Mouse (Mus musculus): ENCODE results near the gene Fcf1. TPM values are rescaled to one million over a fixed set of nuclear protein-coding genes. Genes with fewer than 3 reads are reported as not detected.

The Fcf1 gene
- 5.4 and 18.2 TPM in 2 replicates for polyA plus RNA-seq (2012; ENCODE audit: low replicate concordance)

DNA sequence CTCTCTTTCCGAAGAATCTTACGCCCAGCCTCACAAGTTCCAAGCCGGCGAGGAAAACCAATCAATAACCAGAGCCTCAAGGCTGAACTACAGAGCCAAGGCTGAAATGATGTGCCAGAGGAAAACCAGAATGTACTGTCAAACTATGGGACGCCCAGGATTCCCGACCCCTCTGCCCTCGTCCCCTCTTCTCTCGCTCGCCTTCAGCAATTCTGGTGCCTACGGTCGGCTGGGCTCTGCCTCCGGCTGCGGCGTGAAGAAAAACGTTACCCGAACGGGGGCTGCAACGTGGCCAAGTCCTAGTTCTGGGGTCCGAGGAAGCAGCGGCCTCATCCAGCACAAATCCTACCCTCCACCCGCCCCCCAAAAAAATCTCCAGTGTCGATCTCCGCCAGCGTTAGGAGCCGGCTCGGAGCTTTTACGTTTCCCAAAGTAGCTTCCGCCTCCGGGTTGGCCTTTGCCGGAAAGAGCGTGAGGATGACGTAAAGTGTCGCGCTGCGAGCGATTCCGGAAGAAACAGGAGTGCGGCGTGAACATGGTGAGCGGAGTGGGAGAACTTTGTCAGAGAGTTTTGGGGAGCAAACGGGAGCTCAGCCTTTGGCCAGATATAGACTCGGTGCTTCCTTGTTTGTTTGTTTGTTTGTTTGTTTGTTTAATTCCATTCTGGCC, at the start of gene Fcf1, which contains the start of gene Arel1:
Fcf1 (plus strand) TSS at position 470 of the 669 bp plus-strand sequence.
Arel1 (minus strand) TSS at position 473 of the 669 bp plus-strand sequence.

DNA sequence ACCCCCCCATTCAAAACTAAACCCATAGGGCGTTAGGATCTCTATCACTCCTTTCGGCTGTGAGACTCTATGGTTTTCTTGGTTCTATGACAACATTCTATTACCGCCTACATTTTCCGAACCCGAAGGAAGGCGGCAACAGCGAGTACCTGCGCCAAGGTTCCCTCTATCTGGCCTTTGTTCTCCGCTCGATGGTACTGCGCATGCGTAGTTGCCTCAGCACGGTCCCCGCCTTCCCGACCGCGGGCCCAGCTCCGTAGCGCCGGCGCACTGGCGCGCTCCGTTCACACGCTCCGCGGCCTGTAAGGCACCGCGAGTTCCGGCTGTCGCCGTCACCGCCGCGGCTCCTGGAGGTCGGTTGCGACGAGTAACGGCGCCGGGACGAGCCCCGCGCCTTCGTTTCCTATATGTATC, 25.4 kb downstream of the Fcf1 start, which contains the start of gene Ylpm1:
Ylpm1 (plus strand) TSS at position 239 of the 414 bp plus-strand sequence.

Other genes starting within 250 kb of the Fcf1 start
- 15.4 and 355 TPM in 2 replicates for gene Npc2, start 197.7 kb upstream of the Fcf1 start, polyA plus RNA-seq (2012; ENCODE audit: low replicate concordance)
- gene Isca2, start 197.6 kb upstream of the Fcf1 start, polyA plus RNA-seq (2012; ENCODE audit: low replicate concordance), result 23.6 and 39.8 TPM in 2 replicates
- 2.3 and 2.6 TPM in 2 replicates for gene Ltbp2, start 94.4 kb upstream of the Fcf1 start, polyA plus RNA-seq (2012; ENCODE audit: low replicate concordance)
- 4.9 and 11.6 TPM in 2 replicates for gene Arel1, start within 50 bp of the Fcf1 start, polyA plus RNA-seq (2012; ENCODE audit: low replicate concordance)
- gene Ylpm1, start 25.4 kb downstream of the Fcf1 start, polyA plus RNA-seq (2012; ENCODE audit: low replicate concordance), result 37.3 and 38.0 TPM in 2 replicates
- gene Prox2, start 139.9 kb downstream of the Fcf1 start, polyA plus RNA-seq (2012; ENCODE audit: low replicate concordance), result 5.1 and 6.5 TPM in 2 replicates
- 290 and 660 TPM in 2 replicates for gene Dlst, start 139.9 kb downstream of the Fcf1 start, polyA plus RNA-seq (2012; ENCODE audit: low replicate concordance)
- gene Rps6kl1, start 180.4 kb downstream of the Fcf1 start, polyA plus RNA-seq (2012; ENCODE audit: low replicate concordance), result 0.42 and 0.45 TPM in 2 replicates
- 0.12 and 0.29 TPM in 2 replicates for gene Pgf, start 206.9 kb downstream of the Fcf1 start, polyA plus RNA-seq (2012; ENCODE audit: low replicate concordance)
- gene Eif2b2, start 248.6 kb downstream of the Fcf1 start, polyA plus RNA-seq (2012; ENCODE audit: low replicate concordance), result 114 and 244 TPM in 2 replicates

All from hematopoietic multipotent progenitor cell, adult 10-12 weeks (in vitro differentiated cells).